Mouse (Mus musculus): ENCODE results near the gene Rpgrip1l.

GRCm38 (mm10) chr8:91176176-91176575 lies 136.9 kb downstream of the Rpgrip1l start:
- no peak for TF ChIP-seq POLR2A (IDR thresholded peaks at IDR 0.05; ENCODE audit: low read depth, low read length)
- TF ChIP-seq CTCF (IDR thresholded peaks at IDR 0.05; ENCODE audit: borderline replicate concordance, insufficient read depth, low read length) = no peak

All from embryonic fibroblast, embryonic 13.5 days (primary cell).